Mouse (Mus musculus) cerebellum, adult 11-12 months (tissue): Measurements from ENCODE around the gene Uox.
A peak's percentile ranks its signal among the peaks of the same experiment; 100 is the strongest.

Source experiments
- DNase-seq: peaks from one replicate; pipeline ENCODE4 v3.0.0; 2022

The Uox gene

GRCm38 (mm10) chr3:146586616-146587015, 16.4 kb downstream of the Uox start:
- DNase-seq = no peak

GRCm38 (mm10) chr3:146589523-146589922, 19.3 kb downstream of the Uox start:
- no peak for DNase-seq

GRCm38 (mm10) chr3:146591159-146591558, 20.9 kb downstream of the Uox start:
- no peak for DNase-seq

DNA sequence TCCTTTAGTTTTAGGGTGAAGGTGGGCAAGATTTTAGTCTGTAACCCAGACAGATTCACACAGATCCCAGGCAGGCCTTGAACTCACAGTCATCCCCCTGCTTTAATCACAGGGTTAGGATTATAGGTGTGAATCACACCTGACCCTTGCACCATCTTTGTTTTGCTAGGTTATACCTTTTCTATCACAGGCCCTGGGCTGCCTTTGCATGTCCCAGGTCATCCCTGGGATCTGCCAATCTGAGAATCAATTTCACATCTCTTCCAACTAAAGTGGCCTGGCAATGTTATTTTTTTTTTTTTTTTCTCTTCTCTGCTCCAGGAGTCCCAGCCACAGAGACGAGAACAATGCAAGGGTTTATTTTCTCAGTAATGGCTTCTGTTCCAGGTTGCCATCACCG, 21.4 kb downstream of the Uox start:
- DNase-seq = no peak

- DNase-seq = no peak
Observed at GRCm38 (mm10) chr3:146595440-146595839, 25.2 kb downstream of the Uox start.

DNA sequence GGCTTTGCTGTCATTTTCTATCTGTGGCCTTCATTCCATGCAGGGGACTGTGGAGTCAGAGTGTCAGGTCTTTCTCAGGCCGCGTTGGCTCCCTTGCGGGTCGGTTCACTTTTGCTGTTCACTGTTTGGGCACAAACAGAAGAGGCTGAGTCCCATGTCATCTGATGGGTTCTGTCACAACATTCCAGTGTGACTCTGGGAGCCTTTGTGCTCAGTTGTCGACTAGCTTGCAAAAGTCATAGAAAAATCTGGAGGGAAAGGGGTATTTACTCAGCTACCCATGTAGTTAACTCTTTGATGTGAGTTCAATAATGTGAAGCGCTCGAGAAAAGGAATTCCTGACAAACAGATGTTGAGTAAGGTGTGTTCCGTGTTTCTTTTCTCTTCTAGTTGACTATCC, 26.2 kb downstream of the Uox start:
- no peak for DNase-seq

GRCm38 (mm10) chr3:146596864-146597263, 26.6 kb downstream of the Uox start:
- DNase-seq = no peak

- no peak for DNase-seq
Observed at GRCm38 (mm10) chr3:146598411-146598810, 28.2 kb downstream of the Uox start.

- no peak for DNase-seq
Observed at GRCm38 (mm10) chr3:146599198-146599900, 29.1 kb downstream of the Uox start.

DNA sequence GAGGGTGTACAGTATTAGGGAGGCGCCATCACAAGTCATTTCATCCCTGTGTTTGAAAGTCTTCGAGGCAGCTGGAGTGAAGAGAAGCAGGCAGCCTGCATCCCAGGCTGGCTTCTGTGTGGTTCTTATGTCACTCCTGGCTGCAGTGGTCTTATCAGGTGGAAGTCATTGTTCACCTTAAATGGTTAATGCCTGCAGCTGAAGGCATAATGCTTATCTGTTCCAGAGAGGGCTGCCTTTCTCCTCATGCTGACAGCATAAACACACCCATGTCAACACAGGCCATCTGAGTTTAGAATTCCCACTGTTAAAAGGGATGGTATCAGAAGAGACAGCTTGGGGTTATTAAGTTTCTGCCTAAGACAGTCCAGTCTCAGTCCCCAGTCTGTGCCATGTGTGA, 31.0 kb downstream of the Uox start:
- DNase-seq = no peak

DNA sequence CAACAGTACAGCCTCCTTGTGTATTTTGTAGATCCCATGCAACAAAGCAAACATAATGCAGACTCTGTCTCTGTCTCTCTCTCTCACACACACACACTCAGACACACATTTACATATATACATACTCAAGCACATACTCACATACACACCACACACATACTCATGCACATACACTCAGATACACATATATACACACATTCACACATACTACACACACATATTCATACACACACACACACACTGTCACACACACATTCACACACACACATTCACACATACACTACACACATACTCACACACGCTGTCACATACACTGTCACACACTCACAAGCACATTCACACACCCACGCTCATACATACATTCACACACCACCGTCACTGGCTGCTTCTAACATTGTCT, 32.3 kb downstream of the Uox start:
- DNase-seq = no peak

- no peak for DNase-seq
Observed at GRCm38 (mm10) chr3:146604647-146605046, 34.4 kb downstream of the Uox start.

- DNase-seq = no peak
Observed at GRCm38 (mm10) chr3:146607368-146607767, 37.1 kb downstream of the Uox start.

DNA sequence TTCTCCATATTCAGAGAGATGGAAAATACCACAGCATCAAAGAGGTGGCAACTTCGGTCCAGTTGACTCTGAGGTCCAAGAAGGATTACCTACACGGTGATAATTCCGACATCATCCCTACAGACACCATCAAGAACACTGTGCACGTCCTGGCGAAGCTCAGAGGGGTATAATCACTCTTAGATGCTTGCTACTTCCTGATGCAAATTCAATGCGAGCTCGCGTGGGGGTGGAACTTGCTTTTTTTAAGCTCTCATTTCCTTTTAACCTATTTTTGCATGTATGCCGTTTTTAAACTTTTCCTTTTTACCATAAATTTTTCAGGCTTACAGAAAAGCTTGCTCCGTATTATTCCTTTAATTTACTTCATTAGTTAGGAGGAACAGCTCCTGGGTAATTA, 40.1 kb downstream of the Uox start:
- DNase-seq = no peak

GRCm38 (mm10) chr3:146611261-146611660, 41.0 kb downstream of the Uox start:
- no peak for DNase-seq

- no peak for DNase-seq
Observed at GRCm38 (mm10) chr3:146611821-146612220, 41.6 kb downstream of the Uox start.

DNA sequence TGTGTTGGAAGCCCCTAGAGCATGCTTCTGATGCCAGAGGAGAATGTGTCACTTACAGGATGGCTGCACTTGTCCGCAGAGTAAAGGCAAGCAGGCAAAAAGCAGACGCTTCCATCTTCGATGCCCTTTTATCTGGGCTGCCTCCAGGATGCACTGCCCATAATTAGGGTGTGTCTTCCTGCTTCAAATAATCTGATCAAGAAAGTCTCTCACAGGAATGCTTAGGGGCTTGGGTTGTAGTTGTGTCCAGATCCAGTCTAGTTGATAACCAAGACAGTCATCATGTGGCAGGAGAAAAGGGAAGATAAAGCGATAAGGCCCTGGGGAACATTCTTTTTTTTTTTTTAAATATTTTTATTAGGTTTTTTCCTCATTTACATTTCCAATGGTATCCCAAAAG, 45.3 kb downstream of the Uox start, which contains the start of gene Dnase2b:
TSS of gene Dnase2b (minus strand) at position 101 of the 400 bp plus-strand sequence.
- DNase-seq = no peak

DNA sequence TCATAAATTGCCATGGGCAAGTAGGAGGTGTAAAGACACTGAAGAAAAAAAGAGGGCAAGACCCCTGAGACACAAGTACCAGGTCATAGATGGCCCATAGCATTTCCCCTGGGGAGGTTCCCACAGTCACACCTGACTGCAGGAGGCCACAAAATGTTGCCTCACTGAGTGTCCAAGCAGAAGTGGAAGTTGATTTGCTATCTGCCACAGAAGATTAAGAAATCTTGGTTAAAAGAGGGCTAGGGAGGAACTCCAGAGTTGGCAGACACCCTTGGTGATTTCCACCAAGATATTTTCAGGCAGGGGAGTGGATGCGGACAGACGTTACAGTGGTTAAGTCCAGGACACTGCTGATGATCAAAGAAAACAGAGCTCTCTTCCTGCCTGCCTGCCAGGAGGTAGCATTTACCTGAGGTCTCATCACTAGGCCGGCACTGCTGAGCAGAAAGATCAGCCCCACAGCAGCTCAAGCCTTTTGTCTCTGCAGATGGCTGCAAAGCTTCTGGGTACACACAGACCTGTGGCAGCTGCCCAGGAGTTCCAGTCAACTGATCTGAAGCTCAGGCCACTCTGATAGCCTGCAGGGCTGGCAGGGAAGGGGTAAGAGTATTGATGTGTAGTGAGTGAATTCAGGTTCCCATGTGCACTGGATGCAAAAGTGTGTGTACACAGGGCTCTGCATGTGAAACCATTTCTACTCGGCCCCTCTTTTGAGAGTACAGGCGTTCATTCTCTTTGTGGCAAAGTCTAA, 46.5 kb downstream of the Uox start:
- no peak for DNase-seq

GRCm38 (mm10) chr3:146617946-146618345, 47.7 kb downstream of the Uox start:
- DNase-seq = no peak

- no peak for DNase-seq
Observed at GRCm38 (mm10) chr3:146618357-146618756, 48.1 kb downstream of the Uox start.

DNA sequence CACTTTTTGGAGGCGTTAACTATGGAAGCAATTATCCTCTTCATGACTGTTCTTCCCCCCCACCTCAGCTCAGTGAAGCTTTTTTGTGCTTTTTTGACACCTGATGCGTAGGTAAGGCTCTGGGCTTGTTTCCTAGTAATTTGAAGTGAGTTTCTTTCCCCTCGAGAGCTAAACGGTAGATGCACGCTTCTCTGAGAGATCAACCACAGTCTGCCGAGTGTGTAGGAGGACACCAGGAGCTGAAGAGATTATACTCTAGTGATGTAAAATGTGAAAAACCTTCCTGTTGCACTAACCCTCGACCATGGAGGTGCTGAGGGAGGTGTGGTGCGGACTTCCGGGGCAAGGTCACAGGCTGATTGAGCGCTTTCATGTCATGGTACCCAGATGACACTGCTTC, 49.9 kb downstream of the Uox start:
- no peak for DNase-seq

DNA sequence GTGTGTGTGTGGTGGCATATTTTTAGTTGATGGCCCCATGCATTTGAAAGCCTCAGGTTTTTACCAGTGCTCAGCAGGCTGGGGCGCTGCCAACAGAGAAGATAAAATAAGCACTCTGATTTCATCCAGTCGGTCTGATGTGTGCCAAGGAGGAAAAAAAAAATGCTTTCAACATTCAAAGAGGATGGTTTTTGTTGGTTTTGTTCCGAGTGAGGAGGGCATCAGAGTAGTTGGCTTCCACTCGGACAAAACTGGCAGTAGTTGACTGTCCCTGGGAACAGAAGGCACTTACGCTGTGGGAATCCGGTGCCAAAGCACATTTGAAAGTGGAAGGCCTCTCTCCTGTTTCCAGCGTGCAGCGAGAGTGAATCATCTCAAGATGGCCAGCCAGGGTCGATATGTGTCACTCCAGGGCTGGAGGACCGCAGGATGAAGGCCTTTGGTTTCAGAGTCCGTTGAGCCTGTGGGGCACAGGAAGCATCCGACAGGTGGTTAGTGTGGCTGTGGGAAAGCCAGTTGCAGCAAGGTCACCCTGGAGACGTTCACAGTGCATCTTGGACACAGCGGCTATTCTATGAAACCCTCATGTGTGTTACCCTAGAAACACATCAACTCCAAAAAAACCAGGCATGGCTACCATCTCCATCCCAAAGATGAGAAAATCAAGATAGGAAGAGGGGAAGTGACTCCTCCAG, 50.5 kb downstream of the Uox start:
- DNase-seq = peak; percentile 85

GRCm38 (mm10) chr3:146621966-146622365, 51.7 kb downstream of the Uox start:
- DNase-seq = no peak

DNA sequence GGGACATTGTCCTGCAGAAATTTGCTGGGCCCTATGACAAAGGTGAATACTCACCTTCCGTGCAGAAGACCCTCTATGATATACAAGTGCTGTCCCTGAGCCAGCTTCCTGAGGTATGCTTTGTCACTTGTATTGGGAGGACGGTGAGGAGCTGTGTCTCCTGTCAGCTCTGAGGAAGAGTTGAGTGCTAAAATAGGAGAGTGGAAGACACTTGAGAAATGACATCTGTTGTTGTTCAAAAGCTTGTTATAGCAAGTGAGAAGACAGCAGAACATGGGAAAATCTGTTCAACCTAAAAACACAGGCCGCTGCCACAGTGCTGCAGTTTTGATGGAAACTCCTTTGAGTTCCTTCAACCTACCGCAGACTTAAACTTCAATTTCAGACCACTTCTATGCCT, 55.5 kb downstream of the Uox start:
- no peak for DNase-seq
